Mouse (Mus musculus) embryo, embryonic 11 days (tissue): ENCODE data around the gene Gm21188.
"Not testable (repeated sequence)": the region's sequence is repeated elsewhere in the genome, so short reads cannot be mapped to it uniquely, and the experiment has no call there.

Experiments used
- DNase-seq: peaks from one replicate; pipeline ENCODE4 v3.0.0-alpha.2; 2015

Gm21188 gene

DNA sequence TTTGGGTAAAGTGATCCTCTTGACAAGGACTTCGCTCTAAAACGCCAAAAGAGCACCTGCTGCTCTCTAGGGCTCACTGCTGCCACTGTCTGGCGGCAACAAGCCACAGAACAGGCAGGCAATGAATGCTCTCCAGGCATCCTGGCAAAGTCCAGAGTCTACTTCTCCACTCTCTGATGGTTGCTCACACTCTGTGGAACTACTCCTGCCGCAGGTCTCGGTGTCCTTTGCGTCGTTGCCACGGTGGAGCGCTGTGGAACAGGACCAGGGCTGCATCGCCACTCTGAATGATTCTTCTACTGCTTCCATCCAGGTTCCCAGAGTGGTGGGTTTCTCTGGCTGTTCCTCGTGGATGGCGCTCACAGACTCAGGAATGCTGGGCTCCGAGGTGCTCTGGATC lies 25.6 kb downstream of the Gm21188 start:
- DNase-seq: not testable (repeated sequence)

DNA sequence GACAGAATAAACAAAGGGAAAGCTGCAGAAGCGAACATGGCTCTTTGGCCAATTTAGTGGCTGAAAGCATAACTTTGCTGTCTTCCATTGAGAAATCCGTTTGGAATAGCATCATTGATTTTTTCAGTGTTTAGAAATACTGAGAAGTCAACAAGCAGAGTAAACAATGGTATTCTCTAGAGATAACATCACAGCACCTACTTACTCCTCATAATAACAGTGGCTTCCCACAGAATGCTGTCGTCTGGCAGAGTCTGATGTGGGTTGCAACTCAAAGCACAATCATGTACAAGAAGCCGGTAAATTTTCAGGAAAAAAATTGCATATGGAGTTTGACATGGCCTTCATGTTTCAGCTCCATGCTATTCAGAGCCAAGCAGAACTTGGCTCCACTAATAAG lies 26.4 kb downstream of the Gm21188 start:
- DNase-seq: peak; percentile 1

DNA sequence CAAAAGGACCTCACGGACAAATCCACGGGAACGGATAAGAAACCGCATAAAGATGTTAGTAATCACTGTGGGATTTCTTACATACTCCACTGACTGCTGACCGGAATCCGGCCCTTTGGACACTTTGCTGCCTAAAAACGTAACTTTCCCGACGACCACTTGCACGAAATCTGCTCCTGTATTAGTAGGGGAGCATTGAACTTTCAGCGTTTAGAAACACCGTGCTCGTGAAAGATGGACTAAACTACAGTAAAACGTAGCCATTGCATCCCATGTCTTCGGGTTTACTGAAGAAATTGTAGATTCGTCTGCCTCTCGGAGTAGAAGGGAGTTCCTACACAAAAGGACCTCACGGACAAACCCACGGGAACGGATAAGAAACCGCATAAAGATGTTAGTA lies 27.0 kb downstream of the Gm21188 start:
- peak; percentile 7 for DNase-seq

DNA sequence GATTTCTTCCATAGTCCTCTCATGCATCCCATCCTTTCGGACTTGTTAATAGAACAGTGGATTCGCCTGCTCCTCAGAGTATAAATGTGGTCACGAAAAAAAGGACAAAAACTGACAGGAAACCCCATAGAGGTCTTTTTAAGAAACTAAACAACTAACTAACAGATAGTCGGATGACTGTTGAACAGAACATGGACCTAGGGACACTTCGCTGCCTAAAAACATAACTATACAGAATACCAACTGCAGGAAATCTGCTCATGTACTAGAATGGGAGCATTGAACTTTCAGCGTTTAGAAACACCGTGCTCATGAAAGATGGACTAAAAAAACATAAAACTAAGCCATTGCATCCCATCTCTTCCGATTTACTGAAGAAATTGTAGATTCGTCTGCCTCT lies 27.4 kb downstream of the Gm21188 start:
- DNase-seq: peak; percentile 11

DNA sequence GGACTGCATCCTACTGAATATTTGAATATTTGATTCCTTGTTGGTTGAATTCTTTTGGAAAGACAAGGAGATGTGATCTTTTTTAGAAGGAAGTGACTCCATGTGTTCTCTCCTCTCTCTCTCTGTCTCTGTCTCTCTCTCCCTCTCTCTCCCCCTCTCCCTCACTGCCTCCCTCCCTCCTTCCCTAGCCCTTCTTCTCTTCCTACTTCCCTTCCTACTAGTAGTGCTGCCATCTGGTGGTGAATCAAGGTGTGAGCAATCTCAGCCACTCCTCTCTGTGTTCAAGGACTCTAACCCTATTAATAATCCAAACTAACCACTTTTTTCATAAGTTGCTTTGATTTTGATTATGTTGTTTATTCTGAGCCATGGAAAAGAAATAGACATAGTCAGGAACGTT lies 30.5 kb downstream of the Gm21188 start:
- DNase-seq: peak; percentile 33

DNA sequence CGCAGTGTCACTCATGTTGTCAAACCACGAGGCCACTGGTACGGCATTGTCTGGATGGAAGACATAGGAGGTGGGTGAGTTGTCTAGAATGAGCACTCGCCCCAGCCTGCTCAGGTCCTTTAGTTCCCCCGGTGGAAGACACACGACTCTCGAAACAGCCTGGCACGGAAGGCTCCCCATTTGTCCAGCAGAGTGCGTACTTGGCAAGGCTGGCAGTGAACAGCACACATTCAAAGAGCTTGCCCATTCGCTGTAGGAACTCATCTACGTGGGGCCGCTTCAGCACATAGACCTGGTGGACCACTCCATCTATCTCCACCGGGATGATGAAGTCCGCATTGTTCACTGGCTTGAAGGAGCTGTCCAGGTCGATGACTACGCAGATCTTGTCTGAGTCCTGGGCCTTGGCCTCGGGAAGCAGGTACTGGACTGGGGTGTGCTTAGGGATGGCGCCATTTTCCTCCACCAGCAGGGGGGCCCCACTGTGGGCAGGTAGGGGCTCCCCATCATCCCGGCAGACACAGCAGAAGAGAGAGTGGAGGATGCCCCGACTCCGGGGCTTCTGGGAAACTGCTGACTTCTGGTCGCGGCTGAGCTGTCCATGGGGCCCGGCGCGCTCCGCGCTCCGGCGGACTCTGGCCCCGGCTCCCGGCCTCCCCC lies 36.5 kb downstream of the Gm21188 start:
- DNase-seq: not testable (repeated sequence)

DNA sequence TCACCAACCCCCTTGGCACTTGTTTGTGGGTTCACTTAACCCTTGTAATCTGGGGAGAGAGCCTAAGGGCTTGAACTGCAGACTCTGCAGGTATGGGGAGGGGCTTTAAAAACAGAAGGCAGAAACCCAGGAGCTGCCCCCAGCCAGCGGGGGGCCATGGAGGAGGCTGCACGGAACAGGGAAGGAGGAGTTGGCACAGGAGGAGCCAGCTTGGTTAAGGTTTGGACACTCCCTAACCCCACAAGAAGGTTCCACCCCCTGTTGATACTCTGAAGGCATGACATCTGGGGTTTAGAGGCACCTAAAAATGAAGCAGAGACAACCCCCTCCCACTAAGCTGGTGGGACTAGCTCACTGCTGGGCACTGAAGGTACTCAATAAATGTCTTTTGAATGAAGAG lies 38.0 kb downstream of the Gm21188 start:
- DNase-seq: not testable (repeated sequence)

DNA sequence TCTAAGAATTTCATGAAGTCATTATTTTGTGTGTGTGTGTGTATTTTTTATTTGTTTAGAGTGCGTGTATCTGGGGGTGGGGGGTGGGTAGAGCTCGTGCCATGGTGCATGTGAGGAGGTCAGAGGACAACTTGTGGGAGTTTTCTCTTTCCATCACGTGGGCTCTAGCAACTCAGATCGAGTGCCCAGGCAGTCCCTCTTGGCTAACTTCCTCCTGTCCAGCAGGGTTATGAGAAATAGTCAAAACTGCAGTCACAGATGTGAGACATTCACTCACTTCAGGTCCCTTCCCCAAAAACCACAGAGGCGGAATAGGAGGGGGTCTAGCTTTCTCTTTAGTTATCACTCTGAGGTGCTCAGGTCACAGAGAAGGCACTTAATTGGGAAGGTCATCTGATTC lies 38.5 kb downstream of the Gm21188 start:
- DNase-seq: not testable (repeated sequence)

DNA sequence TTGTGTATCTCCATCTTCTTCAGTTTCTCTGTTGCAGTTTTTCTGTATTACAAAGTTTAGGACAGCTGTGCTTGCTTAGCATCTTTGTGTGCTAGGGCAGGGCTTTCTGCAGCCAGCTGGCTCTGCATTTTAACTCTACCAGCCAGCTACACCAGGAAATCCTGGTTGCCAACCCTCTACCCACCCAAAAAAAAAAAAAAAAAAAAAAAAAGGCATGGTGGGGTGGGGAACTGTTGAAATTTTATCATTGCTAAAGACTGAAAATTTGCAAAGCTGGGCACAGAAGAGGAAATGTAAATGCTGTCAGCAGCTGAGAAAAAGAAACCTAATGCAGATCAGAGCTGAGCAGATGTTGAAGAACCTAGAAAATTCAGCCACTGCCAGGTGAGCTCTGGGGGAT lies 41.9 kb downstream of the Gm21188 start:
- not testable (repeated sequence) for DNase-seq

DNA sequence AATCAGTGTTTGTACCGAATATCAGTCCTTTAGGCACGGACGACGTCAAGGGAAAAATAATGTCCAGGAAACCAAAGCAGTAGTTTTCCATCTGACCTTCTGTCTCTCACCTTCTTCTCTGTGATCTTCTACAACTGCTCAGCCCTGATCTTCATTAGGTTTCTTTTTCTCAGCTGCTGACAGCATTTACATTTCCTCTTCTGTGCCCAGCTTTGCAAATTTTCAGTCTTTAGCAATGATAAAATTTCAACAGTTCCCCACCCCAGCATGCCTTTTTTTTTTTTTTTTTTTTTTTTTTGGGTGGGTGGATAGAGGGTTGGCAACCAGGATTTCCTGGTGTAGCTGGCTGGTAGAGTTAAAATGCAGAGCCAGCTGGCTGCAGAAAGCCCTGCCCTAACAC lies 52.8 kb downstream of the Gm21188 start:
- not testable (repeated sequence) for DNase-seq

DNA sequence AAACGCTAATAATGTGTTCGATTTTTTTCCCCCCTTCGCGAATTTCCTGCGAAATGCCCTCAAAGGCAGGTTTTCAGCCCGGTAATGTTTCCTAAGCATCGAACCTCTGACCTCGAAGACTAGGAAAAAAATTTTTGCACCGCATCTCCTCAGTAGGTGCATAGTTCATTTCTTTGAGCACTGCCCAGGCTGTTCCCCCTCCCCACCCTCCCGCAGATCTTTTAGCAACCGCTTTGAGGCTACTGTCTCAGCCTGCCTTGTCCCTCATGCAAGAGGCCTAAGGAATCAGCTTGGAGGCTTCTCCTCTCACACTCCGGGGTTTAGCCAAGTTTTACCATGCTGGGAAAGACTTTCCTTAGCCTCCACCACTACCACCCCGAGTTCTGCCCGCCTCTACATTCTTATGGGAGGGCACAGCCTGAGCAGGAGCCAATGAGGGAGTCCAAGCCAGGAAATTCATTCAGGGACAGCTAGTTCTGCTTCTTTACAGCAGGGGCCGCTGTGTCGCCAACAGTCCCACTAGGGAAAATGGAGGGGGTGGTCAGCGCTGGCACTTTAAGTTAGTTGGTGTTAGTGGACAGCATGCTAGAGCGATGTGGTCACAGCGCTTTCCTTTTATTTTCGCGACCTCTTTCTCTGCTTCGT lies 53.4 kb downstream of the Gm21188 start:
- not testable (repeated sequence) for DNase-seq

DNA sequence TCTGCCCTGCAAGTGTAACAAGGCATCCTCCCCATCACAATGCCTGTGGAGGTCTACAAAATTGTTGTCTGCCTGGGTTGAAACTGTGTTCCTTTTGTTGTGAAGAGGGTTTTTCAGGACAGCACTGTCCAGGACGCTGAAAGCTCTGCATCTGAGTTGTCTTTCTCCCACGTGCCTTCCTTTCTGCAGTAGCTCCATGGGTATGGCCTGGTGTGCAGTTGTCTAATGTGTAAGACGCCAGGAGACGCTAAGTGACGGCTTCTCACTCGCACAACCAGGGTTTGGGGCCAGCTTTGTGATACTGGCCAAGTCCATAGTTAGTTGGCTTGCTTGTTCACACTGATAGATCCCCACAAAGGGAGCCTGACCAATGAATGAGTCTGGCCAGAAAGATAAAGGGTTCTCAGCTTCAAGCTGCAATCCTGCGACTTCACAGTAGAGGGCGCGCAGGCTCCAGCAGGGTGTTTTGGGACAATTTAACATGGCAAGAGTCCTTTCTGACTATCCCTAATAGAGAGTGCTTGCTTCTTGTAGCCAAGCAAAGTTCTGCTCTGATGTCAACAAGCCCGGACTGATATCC lies 60.0 kb downstream of the Gm21188 start:
- DNase-seq: not testable (repeated sequence)

DNA sequence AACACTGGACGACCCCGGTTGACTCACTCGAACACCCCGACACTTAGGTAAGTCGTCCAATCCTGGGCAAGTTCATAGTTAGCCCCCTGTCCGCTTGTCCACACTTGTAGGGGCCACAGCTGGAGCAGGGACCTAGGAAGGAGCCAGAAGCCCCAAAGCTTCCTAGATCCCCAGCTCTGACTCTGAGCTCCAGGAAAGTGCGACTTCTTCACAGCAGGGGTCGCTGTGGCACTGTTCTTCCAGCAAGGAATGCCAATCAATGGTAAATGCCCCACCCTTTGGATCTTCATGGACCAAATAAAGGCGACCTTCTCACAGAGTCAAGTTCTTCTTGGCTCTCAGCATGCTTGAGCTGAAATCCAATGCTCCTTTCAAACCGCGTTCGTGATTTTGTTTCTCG lies 60.7 kb downstream of the Gm21188 start:
- not testable (repeated sequence) for DNase-seq
